Mouse (Mus musculus) frontal cortex, postnatal 14 days (tissue): ENCODE results near the gene Rab17.

Experiments used
- DNase-seq, 2 experiments: peaks; one replicate each; pipeline ENCODE4 v3.0.0; 2022; ENCODE audit warnings: low spot score in 2 of 2

Rab17 gene

GRCm38 (mm10) chr1:90928575-90928934 is 40.9 kb downstream of the Rab17 start:
- peak; percentile 72 to 87 for DNase-seq

GRCm38 (mm10) chr1:90927929-90928574 is 41.4 kb downstream of the Rab17 start:
- no peak for DNase-seq

- DNase-seq: no peak
Observed at GRCm38 (mm10) chr1:90927308-90927707, 42.2 kb downstream of the Rab17 start.

GRCm38 (mm10) chr1:90926030-90926429 is 43.4 kb downstream of the Rab17 start:
- no peak for DNase-seq

- no peak for DNase-seq
Observed at GRCm38 (mm10) chr1:90921687-90922086, 47.8 kb downstream of the Rab17 start.

GRCm38 (mm10) chr1:90917509-90917908 is 52.0 kb downstream of the Rab17 start:
- no peak for DNase-seq

GRCm38 (mm10) chr1:90914948-90915569 is 54.4 kb downstream of the Rab17 start, which contains the start of gene Mlph:
Gene Mlph (plus strand): TSS chr1:90915085.
- no peak for DNase-seq

- DNase-seq: no peak
Observed at GRCm38 (mm10) chr1:90913231-90913630, 56.2 kb downstream of the Rab17 start.

GRCm38 (mm10) chr1:90909631-90910152 is 59.8 kb downstream of the Rab17 start:
- DNase-seq: no peak

- DNase-seq: no peak
Observed at GRCm38 (mm10) chr1:90909161-90909560, 60.3 kb downstream of the Rab17 start.
